Mouse (Mus musculus): ENCODE data around the gene Dab2ip. TPM values are rescaled to one million over a fixed set of nuclear protein-coding genes. Genes with fewer than 3 reads are reported as not detected.

The Dab2ip gene
- polyA plus RNA-seq, 1 experiment from 2014 or later = 46.6 TPM

GRCm38 (mm10) chr2:35596796-35597195, 38.7 kb downstream of the Dab2ip start:
- 51% methylated on average over 4 of the region's 4 CpGs for WGBS
- ATAC-seq (ENCODE audit: insufficient number of reproducible peaks, insufficient read depth, low FRiP score, low read depth) = no peak
- Histone ChIP-seq H3K4me2 (ENCODE audit: low read length) (no peak overlapping the region), H3K4me1 (ENCODE audit: control insufficient read depth in 2 of 2, insufficient read depth in 2 of 2, low read length in 2 of 2) (peaks cover 59 to 69% of the 10 kb centered on the region in 2 experiments), H3K9ac (ENCODE audit: low read length) (0 out of 2 replicates have a peak overlapping the region, but pooled peaks have one; percentile 34), H3K4me3 (ENCODE audit: control insufficient read depth in 1 of 2, insufficient read depth in 1 of 2, low read depth in 1 of 2, low read length in 2 of 2) (no peak overlapping the region), H3K9me3 (ENCODE audit: control insufficient read depth, low read length) (no peaks in the 10 kb centered on the region), H3K36me3 (ENCODE audit: control insufficient read depth, insufficient read depth, low read length) (no peaks in the 10 kb centered on the region), H3K27ac (replicated peaks in 1 of 2; ENCODE audit: control insufficient read depth in 1 of 2, insufficient read depth in 1 of 2, low read depth in 2 of 2, low read length in 2 of 2) (peak overlapping the region in 1 of 2 experiments; percentile 83; a peak in 1 of 4 replicates), H3K27me3 (ENCODE audit: control insufficient read depth, insufficient read depth, low read length) (no peaks in the 10 kb centered on the region)

DNA sequence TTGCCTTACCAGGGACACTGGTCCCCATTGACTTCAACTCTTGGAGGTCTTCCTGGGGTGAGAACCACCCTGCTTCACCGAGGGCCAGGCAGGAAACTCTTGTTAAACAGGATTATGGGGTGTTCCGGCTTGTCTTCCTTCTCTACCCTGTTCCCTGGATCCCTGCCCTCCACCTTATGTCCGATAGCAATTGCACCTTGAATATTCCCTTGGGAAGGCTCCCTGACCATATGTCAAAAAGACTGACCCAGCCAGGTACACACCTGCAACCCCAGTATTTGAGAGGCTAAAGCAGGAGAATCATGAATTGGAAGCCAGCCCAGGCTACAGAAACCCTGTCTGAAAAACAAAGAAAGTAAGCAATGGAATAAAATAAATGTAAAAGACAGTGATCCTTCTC, 40.8 kb downstream of the Dab2ip start:
- H3K27me3 ChIP-seq (ENCODE audit: control insufficient read depth, insufficient read depth, low read length) = no peaks in the 10 kb centered on the region
- H3K4me3 ChIP-seq (ENCODE audit: control insufficient read depth in 1 of 2, insufficient read depth in 1 of 2, low read depth in 1 of 2, low read length in 2 of 2) = no peak overlapping the region
- H3K36me3 ChIP-seq (ENCODE audit: control insufficient read depth, insufficient read depth, low read length) = no peaks in the 10 kb centered on the region
- WGBS = 61% methylated on average over 3 of the region's 3 CpGs
- no peak for ATAC-seq (ENCODE audit: insufficient number of reproducible peaks, insufficient read depth, low FRiP score, low read depth)
- peaks cover 44 to 60% of the 10 kb centered on the region in 2 experiments for H3K4me1 ChIP-seq (ENCODE audit: control insufficient read depth in 2 of 2, insufficient read depth in 2 of 2, low read length in 2 of 2)
- no peak overlapping the region for H3K9ac ChIP-seq (ENCODE audit: low read length)
- no peak overlapping the region for H3K27ac ChIP-seq (replicated peaks in 1 of 2; ENCODE audit: control insufficient read depth in 1 of 2, insufficient read depth in 1 of 2, low read depth in 2 of 2, low read length in 2 of 2)
- H3K4me2 ChIP-seq (ENCODE audit: low read length) = no peak overlapping the region
- H3K9me3 ChIP-seq (ENCODE audit: control insufficient read depth, low read length) = no peaks in the 10 kb centered on the region

DNA sequence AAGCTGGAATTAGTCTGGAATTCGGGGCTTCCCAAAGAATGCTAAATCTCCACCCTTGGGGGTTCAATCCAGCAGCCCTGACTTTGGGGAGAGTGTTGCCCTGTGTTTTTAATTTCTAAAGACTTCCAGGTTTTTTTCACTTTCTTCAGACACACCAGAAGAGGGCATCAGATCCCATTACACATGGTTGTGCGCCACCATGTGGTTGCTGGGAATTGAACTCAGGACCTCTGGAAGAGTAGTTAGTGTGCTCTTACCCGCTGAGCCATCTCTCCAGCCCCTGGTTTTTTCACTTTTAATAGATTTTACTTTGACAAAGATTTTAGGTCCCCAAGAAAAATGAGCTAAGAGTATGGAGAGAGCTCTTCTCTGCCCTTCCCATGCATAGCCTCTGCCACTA, 43.6 kb downstream of the Dab2ip start:
- no peak overlapping the region for H3K27ac ChIP-seq (replicated peaks in 1 of 2; ENCODE audit: control insufficient read depth in 1 of 2, insufficient read depth in 1 of 2, low read depth in 2 of 2, low read length in 2 of 2)
- no peaks in the 10 kb centered on the region for H3K9me3 ChIP-seq (ENCODE audit: control insufficient read depth, low read length)
- WGBS = 80% methylated on average over 3 of the region's 3 CpGs
- H3K9ac ChIP-seq (ENCODE audit: low read length) = no peak overlapping the region
- no peak overlapping the region for H3K4me2 ChIP-seq (ENCODE audit: low read length)
- H3K4me1 ChIP-seq (ENCODE audit: control insufficient read depth in 2 of 2, insufficient read depth in 2 of 2, low read length in 2 of 2) = peaks cover 36 to 57% of the 10 kb centered on the region in 2 experiments
- H3K36me3 ChIP-seq (ENCODE audit: control insufficient read depth, insufficient read depth, low read length) = no peaks in the 10 kb centered on the region
- no peak overlapping the region for H3K4me3 ChIP-seq (ENCODE audit: control insufficient read depth in 1 of 2, insufficient read depth in 1 of 2, low read depth in 1 of 2, low read length in 2 of 2)
- no peaks in the 10 kb centered on the region for H3K27me3 ChIP-seq (ENCODE audit: control insufficient read depth, insufficient read depth, low read length)
- no peak for ATAC-seq (ENCODE audit: insufficient number of reproducible peaks, insufficient read depth, low FRiP score, low read depth)

DNA sequence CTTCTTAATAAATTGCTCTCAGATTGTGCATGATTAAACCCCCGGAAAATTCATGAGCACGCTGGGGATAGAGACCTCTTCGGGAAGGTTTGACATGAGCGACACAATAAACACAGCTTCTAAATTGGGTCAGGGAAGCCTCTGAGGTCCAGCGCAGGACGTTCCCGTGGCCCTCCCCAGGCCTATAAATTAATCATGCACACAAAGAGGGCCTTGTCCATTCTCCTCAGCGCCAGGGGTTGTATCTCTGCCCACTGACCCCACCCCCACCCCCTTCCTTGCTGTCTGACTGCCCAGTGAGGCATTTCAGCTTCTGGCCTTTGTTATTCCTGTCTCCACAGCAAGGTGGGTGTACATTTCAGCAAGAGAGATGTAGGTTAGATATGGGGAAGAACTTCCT, 49.4 kb downstream of the Dab2ip start:
- Histone ChIP-seq H3K4me2 (ENCODE audit: low read length) (no peak overlapping the region), H3K9me3 (ENCODE audit: control insufficient read depth, low read length) (no peaks in the 10 kb centered on the region), H3K27ac (replicated peaks in 1 of 2; ENCODE audit: control insufficient read depth in 1 of 2, insufficient read depth in 1 of 2, low read depth in 2 of 2, low read length in 2 of 2) (no peak overlapping the region), H3K4me1 (ENCODE audit: control insufficient read depth in 2 of 2, insufficient read depth in 2 of 2, low read length in 2 of 2) (peaks cover 59 to 88% of the 10 kb centered on the region in 2 experiments), H3K27me3 (ENCODE audit: control insufficient read depth, insufficient read depth, low read length) (no peaks in the 10 kb centered on the region), H3K9ac (ENCODE audit: low read length) (no peak overlapping the region; the same call in 1 of the 2 replicates), H3K36me3 (ENCODE audit: control insufficient read depth, insufficient read depth, low read length) (no peaks in the 10 kb centered on the region), H3K4me3 (ENCODE audit: control insufficient read depth in 1 of 2, insufficient read depth in 1 of 2, low read depth in 1 of 2, low read length in 2 of 2) (no peak overlapping the region)
- no peak for ATAC-seq (ENCODE audit: insufficient number of reproducible peaks, insufficient read depth, low FRiP score, low read depth)
- 58% methylated on average over 8 of the region's 8 CpGs for WGBS

GRCm38 (mm10) chr2:35608856-35609255, 50.8 kb downstream of the Dab2ip start:
- no peaks in the 10 kb centered on the region for H3K9me3 ChIP-seq (ENCODE audit: control insufficient read depth, low read length)
- 0 out of 2 replicates have a peak overlapping the region, but pooled peaks have one; percentile 16 for H3K9ac ChIP-seq (ENCODE audit: low read length)
- peak overlapping the region; percentile 30 to 61; a peak in 3 of 4 replicates for H3K27ac ChIP-seq (replicated peaks in 1 of 2; ENCODE audit: control insufficient read depth in 1 of 2, insufficient read depth in 1 of 2, low read depth in 2 of 2, low read length in 2 of 2)
- 72% methylated on average over 7 of the region's 7 CpGs for WGBS
- H3K4me2 ChIP-seq (ENCODE audit: low read length) = no peak overlapping the region
- no peaks in the 10 kb centered on the region for H3K27me3 ChIP-seq (ENCODE audit: control insufficient read depth, insufficient read depth, low read length)
- H3K36me3 ChIP-seq (ENCODE audit: control insufficient read depth, insufficient read depth, low read length) = no peaks in the 10 kb centered on the region
- peaks cover 73 to 90% of the 10 kb centered on the region in 2 experiments for H3K4me1 ChIP-seq (ENCODE audit: control insufficient read depth in 2 of 2, insufficient read depth in 2 of 2, low read length in 2 of 2)
- H3K4me3 ChIP-seq (ENCODE audit: control insufficient read depth in 1 of 2, insufficient read depth in 1 of 2, low read depth in 1 of 2, low read length in 2 of 2) = no peak overlapping the region
- no peak for ATAC-seq (ENCODE audit: insufficient number of reproducible peaks, insufficient read depth, low FRiP score, low read depth)

DNA sequence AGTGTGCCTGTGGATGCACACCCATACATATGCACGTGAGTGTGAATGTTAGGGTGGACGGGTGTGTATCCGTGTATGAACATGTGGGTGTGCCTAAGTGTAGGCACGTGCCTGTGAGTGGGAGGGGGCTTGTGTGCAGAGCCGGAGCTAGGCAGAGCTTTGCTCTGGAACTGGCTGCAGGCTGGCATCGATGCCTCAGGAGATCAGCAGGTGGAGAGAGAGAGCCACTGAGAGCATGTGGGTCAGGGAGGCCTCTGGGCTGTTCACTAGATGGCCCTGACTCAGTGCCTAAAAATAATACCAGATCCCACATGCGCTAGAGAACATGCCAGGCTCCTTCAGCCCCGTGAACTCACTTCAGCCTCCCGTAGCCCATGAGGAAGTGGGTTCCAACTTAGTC, 51.3 kb downstream of the Dab2ip start:
- H3K9me3 ChIP-seq (ENCODE audit: control insufficient read depth, low read length) = no peaks in the 10 kb centered on the region
- H3K27me3 ChIP-seq (ENCODE audit: control insufficient read depth, insufficient read depth, low read length) = no peaks in the 10 kb centered on the region
- WGBS = 16% methylated on average over 9 of the region's 9 CpGs
- no peak overlapping the region for H3K4me3 ChIP-seq (ENCODE audit: control insufficient read depth in 1 of 2, insufficient read depth in 1 of 2, low read depth in 1 of 2, low read length in 2 of 2)
- peaks cover 74 to 90% of the 10 kb centered on the region in 2 experiments for H3K4me1 ChIP-seq (ENCODE audit: control insufficient read depth in 2 of 2, insufficient read depth in 2 of 2, low read length in 2 of 2)
- H3K9ac ChIP-seq (ENCODE audit: low read length) = 0 out of 2 replicates have a peak overlapping the region, but pooled peaks have one; percentile 16
- peak overlapping the region; percentile 46 to 86 for H3K27ac ChIP-seq (replicated peaks in 1 of 2; ENCODE audit: control insufficient read depth in 1 of 2, insufficient read depth in 1 of 2, low read depth in 2 of 2, low read length in 2 of 2)
- H3K4me2 ChIP-seq (ENCODE audit: low read length) = peak overlapping the region; percentile 51
- H3K36me3 ChIP-seq (ENCODE audit: control insufficient read depth, insufficient read depth, low read length) = no peaks in the 10 kb centered on the region
- peak; percentile 75 for ATAC-seq (ENCODE audit: insufficient number of reproducible peaks, insufficient read depth, low FRiP score, low read depth)

- Histone ChIP-seq H3K4me2 (ENCODE audit: low read length) (peak overlapping the region; percentile 51), H3K27me3 (ENCODE audit: control insufficient read depth, insufficient read depth, low read length) (no peaks in the 10 kb centered on the region), H3K36me3 (ENCODE audit: control insufficient read depth, insufficient read depth, low read length) (no peaks in the 10 kb centered on the region), H3K4me3 (ENCODE audit: control insufficient read depth in 1 of 2, insufficient read depth in 1 of 2, low read depth in 1 of 2, low read length in 2 of 2) (no peak overlapping the region), H3K27ac (replicated peaks in 1 of 2; ENCODE audit: control insufficient read depth in 1 of 2, insufficient read depth in 1 of 2, low read depth in 2 of 2, low read length in 2 of 2) (peak overlapping the region; percentile 46 to 86), H3K4me1 (ENCODE audit: control insufficient read depth in 2 of 2, insufficient read depth in 2 of 2, low read length in 2 of 2) (peaks cover 80 to 87% of the 10 kb centered on the region in 2 experiments), H3K9me3 (ENCODE audit: control insufficient read depth, low read length) (no peaks in the 10 kb centered on the region), H3K9ac (ENCODE audit: low read length) (peak overlapping the region; percentile 51)
- no peak for ATAC-seq (ENCODE audit: insufficient number of reproducible peaks, insufficient read depth, low FRiP score, low read depth)
- WGBS = 19% methylated on average over 11 of the region's 11 CpGs
Observed at GRCm38 (mm10) chr2:35610168-35610951, 52.3 kb downstream of the Dab2ip start.

All from heart, embryonic 14.5 days (tissue).